Mouse (Mus musculus): ENCODE measurements around the gene Pak1.

DNA sequence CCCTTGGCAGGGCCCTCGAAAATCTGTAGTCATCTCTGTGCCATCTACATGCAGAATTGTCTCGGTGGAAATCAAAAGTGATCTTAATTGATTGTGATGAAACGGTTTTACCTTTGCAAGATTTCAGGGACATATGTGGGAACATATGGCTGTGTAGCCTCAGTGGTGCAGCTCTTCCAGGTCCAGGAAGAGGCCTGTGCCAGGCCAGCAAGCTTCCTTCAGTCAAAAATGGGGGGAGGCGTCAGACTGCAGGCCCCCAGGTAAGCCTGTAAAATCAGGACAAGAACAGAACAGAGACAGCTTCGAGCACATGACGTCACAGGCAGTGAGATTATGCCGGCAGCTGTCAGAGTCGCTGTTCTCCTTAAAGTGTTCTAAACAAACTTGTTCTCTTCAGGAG is 20.5 kb upstream of the Pak1 start:
- TF ChIP-seq CTCF (IDR thresholded peaks at IDR 0.05; ENCODE audit: extremely low read depth, insufficient read length, insufficient replicate concordance, low read depth, low read length) = no peak
- no peak for TF ChIP-seq POLR2A (IDR thresholded peaks at IDR 0.05; ENCODE audit: low read depth, low read length)
